Mouse (Mus musculus): Measurements from ENCODE around the gene Boc. TPM values are rescaled to one million over a fixed set of nuclear protein-coding genes. Genes with fewer than 3 reads are reported as not detected.

Gene Boc
- polyA plus RNA-seq, 1 experiment from 2014 or later: 30.8 TPM

- H3K27me3 ChIP-seq (ENCODE audit: low read depth, poor library complexity, severe bottlenecking): no peaks in the 10 kb centered on the region
- DNase-seq (ENCODE audit: low spot score): no peak
- 71% methylated on average over 8 of the region's 8 CpGs for WGBS
- H3K27ac ChIP-seq (replicated peaks): peak overlapping the region; percentile 79
- peaks cover 93% of the 10 kb centered on the region for H3K4me1 ChIP-seq
- peak overlapping the region; percentile 23; the same call in 1 of the 2 replicates for H3K4me3 ChIP-seq
- H3K36me3 ChIP-seq: peaks cover 48% of the 10 kb centered on the region
- peaks cover 17% of the 10 kb centered on the region for H3K9me3 ChIP-seq (replicated peaks)
Measured at GRCm38 (mm10) chr16:44533522-44533921, 25.2 kb downstream of the Boc start.

- peaks cover 93% of the 10 kb centered on the region for H3K4me1 ChIP-seq
- H3K36me3 ChIP-seq: peaks cover 49% of the 10 kb centered on the region
- WGBS: 87% methylated on average over 16 of the region's 16 CpGs
Measured at GRCm38 (mm10) chr16:44532851-44533250, 25.8 kb downstream of the Boc start.

GRCm38 (mm10) chr16:44531239-44531797 is 27.4 kb downstream of the Boc start:
- WGBS: 9% methylated on average over 12 of the region's 12 CpGs
- Histone ChIP-seq H3K9me3 (replicated peaks) (peaks cover 17% of the 10 kb centered on the region), H3K4me1 (peaks cover 94% of the 10 kb centered on the region), H3K27ac (replicated peaks) (peak overlapping the region; percentile 89), H3K36me3 (peaks cover 45% of the 10 kb centered on the region), H3K4me3 (peak overlapping the region; percentile 47), H3K27me3 (ENCODE audit: low read depth, poor library complexity, severe bottlenecking) (no peaks in the 10 kb centered on the region)
- DNase-seq (ENCODE audit: low spot score): peak; percentile 66

More at GRCm38 (mm10) chr16:44532851-44533250, 25.8 kb downstream of the Boc start:
- Histone ChIP-seq H3K4me3 (0 out of 2 replicates have a peak overlapping the region, but pooled peaks have one; percentile 14), H3K27me3 (ENCODE audit: low read depth, poor library complexity, severe bottlenecking) (no peaks in the 10 kb centered on the region), H3K27ac (replicated peaks) (peak overlapping the region; percentile 89), H3K9me3 (replicated peaks) (peaks cover 17% of the 10 kb centered on the region)
- no peak for DNase-seq (ENCODE audit: low spot score)

- DNase-seq (ENCODE audit: low spot score): peak; percentile 97
- Histone ChIP-seq H3K4me3 (peak overlapping the region; percentile 47), H3K36me3 (peaks cover 40% of the 10 kb centered on the region), H3K4me1 (peaks cover 94% of the 10 kb centered on the region), H3K27me3 (ENCODE audit: low read depth, poor library complexity, severe bottlenecking) (no peaks in the 10 kb centered on the region), H3K9me3 (replicated peaks) (peaks cover 17% of the 10 kb centered on the region), H3K27ac (replicated peaks) (peak overlapping the region; percentile 89)
- under 1% methylated on average over 7 of the region's 7 CpGs for WGBS
Measured at GRCm38 (mm10) chr16:44530829-44531228, 27.9 kb downstream of the Boc start.

GRCm38 (mm10) chr16:44530191-44530590 is 28.5 kb downstream of the Boc start:
- Histone ChIP-seq H3K4me3 (peak overlapping the region; percentile 47), H3K36me3 (peaks cover 35% of the 10 kb centered on the region), H3K27me3 (ENCODE audit: low read depth, poor library complexity, severe bottlenecking) (no peaks in the 10 kb centered on the region), H3K27ac (replicated peaks) (peak overlapping the region; percentile 89), H3K4me1 (peaks cover 92% of the 10 kb centered on the region), H3K9me3 (replicated peaks) (peaks cover 17% of the 10 kb centered on the region)
- 3% methylated on average over 9 of the region's 9 CpGs for WGBS
- DNase-seq (ENCODE audit: low spot score): peak; percentile 76

- 11% methylated on average over 8 of the region's 8 CpGs for WGBS
- Histone ChIP-seq H3K4me1 (peaks cover 92% of the 10 kb centered on the region), H3K36me3 (peaks cover 31% of the 10 kb centered on the region), H3K4me3 (peak overlapping the region; percentile 47), H3K27me3 (ENCODE audit: low read depth, poor library complexity, severe bottlenecking) (no peaks in the 10 kb centered on the region), H3K9me3 (replicated peaks) (peaks cover 17% of the 10 kb centered on the region), H3K27ac (replicated peaks) (peak overlapping the region; percentile 89)
- peak; percentile 39 for DNase-seq (ENCODE audit: low spot score)
Measured at GRCm38 (mm10) chr16:44529691-44530090, 29.0 kb downstream of the Boc start.

- Histone ChIP-seq H3K9me3 (replicated peaks) (peaks cover 17% of the 10 kb centered on the region), H3K4me1 (peaks cover 91% of the 10 kb centered on the region), H3K27ac (replicated peaks) (peak overlapping the region; percentile 89), H3K36me3 (peaks cover 24% of the 10 kb centered on the region), H3K27me3 (ENCODE audit: low read depth, poor library complexity, severe bottlenecking) (no peaks in the 10 kb centered on the region), H3K4me3 (no peak overlapping the region)
- WGBS: 88% methylated on average over 7 of the region's 7 CpGs
- no peak for DNase-seq (ENCODE audit: low spot score)
Measured at GRCm38 (mm10) chr16:44528955-44529354, 29.7 kb downstream of the Boc start.

- no peak for DNase-seq (ENCODE audit: low spot score)
- WGBS: 57% methylated on average over 11 of the region's 11 CpGs
- Histone ChIP-seq H3K36me3 (peaks cover 8% of the 10 kb centered on the region), H3K27me3 (ENCODE audit: low read depth, poor library complexity, severe bottlenecking) (no peaks in the 10 kb centered on the region), H3K27ac (replicated peaks) (peak overlapping the region; percentile 89), H3K9me3 (replicated peaks) (peaks cover 4% of the 10 kb centered on the region), H3K4me1 (peaks cover 75% of the 10 kb centered on the region), H3K4me3 (no peak overlapping the region)
Measured at GRCm38 (mm10) chr16:44527218-44527905, 31.3 kb downstream of the Boc start.

- 6% methylated on average over 12 of the region's 12 CpGs for WGBS
- Histone ChIP-seq H3K9me3 (replicated peaks) (no peaks in the 10 kb centered on the region), H3K36me3 (peaks cover 9% of the 10 kb centered on the region), H3K4me1 (peaks cover 69% of the 10 kb centered on the region), H3K27ac (replicated peaks) (peak overlapping the region; percentile 89), H3K27me3 (ENCODE audit: low read depth, poor library complexity, severe bottlenecking) (no peaks in the 10 kb centered on the region), H3K4me3 (peak overlapping the region; percentile 18)
- DNase-seq (ENCODE audit: low spot score): peak; percentile 61
Measured at GRCm38 (mm10) chr16:44526689-44527088, 32.0 kb downstream of the Boc start.

- no peak overlapping the region for H3K4me3 ChIP-seq
- H3K27ac ChIP-seq (replicated peaks): peak overlapping the region; percentile 89; the same call in 1 of the 2 replicates
- peaks cover 63% of the 10 kb centered on the region for H3K4me1 ChIP-seq
- no peak for DNase-seq (ENCODE audit: low spot score)
- H3K9me3 ChIP-seq (replicated peaks): no peaks in the 10 kb centered on the region
- no peaks in the 10 kb centered on the region for H3K27me3 ChIP-seq (ENCODE audit: low read depth, poor library complexity, severe bottlenecking)
- 84% methylated on average over 1 of the region's 1 CpGs for WGBS
- H3K36me3 ChIP-seq: peaks cover 15% of the 10 kb centered on the region
Measured at GRCm38 (mm10) chr16:44526044-44526443, 32.7 kb downstream of the Boc start.

GRCm38 (mm10) chr16:44523595-44523994 is 35.1 kb downstream of the Boc start:
- H3K27me3 ChIP-seq (ENCODE audit: low read depth, poor library complexity, severe bottlenecking): no peaks in the 10 kb centered on the region
- H3K9me3 ChIP-seq (replicated peaks): no peaks in the 10 kb centered on the region
- H3K4me1 ChIP-seq: peaks cover 43% of the 10 kb centered on the region
- peaks cover 38% of the 10 kb centered on the region for H3K36me3 ChIP-seq
- WGBS: 85% methylated on average over 7 of the region's 7 CpGs
- no peak for DNase-seq (ENCODE audit: low spot score)
- H3K4me3 ChIP-seq: no peak overlapping the region
- no peak overlapping the region for H3K27ac ChIP-seq (replicated peaks)

GRCm38 (mm10) chr16:44516498-44516897 is 42.2 kb downstream of the Boc start:
- H3K4me3 ChIP-seq: no peak overlapping the region
- no peaks in the 10 kb centered on the region for H3K4me1 ChIP-seq
- no peaks in the 10 kb centered on the region for H3K27me3 ChIP-seq (ENCODE audit: low read depth, poor library complexity, severe bottlenecking)
- no peak for DNase-seq (ENCODE audit: low spot score)
- no peaks in the 10 kb centered on the region for H3K9me3 ChIP-seq (replicated peaks)
- 82% methylated on average over 6 of the region's 6 CpGs for WGBS
- no peak overlapping the region for H3K27ac ChIP-seq (replicated peaks)
- peaks cover 100% of the 10 kb centered on the region for H3K36me3 ChIP-seq
